Mouse (Mus musculus): ENCODE measurements at regions not wholly inside any gene's neighbourhood (a gene's known extent, or its start where the extent isn't known, plus 50 kb on each side); places are given as distances from the start of the nearest gene placed in this dataset.

DNA sequence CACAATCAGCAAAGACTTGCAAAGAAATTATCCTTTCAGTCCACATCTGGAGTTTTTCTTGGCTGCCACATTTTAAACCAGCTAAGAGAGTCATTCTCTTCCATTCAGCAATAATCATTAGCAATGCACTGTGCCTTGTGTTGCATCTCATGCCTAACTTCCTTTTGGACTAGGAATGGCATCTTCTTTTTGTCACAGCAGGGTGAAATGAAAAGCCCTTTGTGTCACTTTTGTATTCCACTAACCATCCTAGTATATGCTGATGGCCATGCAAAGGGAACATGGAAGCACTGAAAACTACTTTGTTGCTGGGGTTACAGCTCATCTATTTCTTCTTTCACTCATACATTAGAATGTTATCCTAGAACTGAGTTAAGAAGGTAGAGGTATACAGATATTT is 59.8 kb upstream of the Otogl start:
- TF ChIP-seq MAFK (IDR thresholded peaks at IDR 0.05; ENCODE audit: insufficient read depth, low read depth, low read length) (no peak), CHD2 (IDR thresholded peaks at IDR 0.05; ENCODE audit: low read depth, low read length) (no peak), HCFC1 (IDR thresholded peaks at IDR 0.05; ENCODE audit: borderline replicate concordance, insufficient read depth, low read length) (no peak)

Data from ES-E14 (cell line).